Mouse (Mus musculus) spleen, adult 2 months (tissue): ENCODE measurements around the gene Scfd2. TPM values are rescaled to one million over a fixed set of nuclear protein-coding genes. Genes with fewer than 3 reads are reported as not detected.

Experiments
- DNase-seq, 2 experiments: peaks; one replicate each; pipeline versions ENCODE4 v3.0.0 to v3.0.0-alpha.2; 2012 to 2021; ENCODE audit warnings: low spot score in 2 of 2, low read depth in 1 of 2
- H3K27ac ChIP-seq: fragments of 200-500 bp; 2 replicates; pipeline ENCODE4 v1.5.1; 2012; ENCODE audit warnings: low read length, inconsistent platforms; ENCODE audit not compliant: insufficient read depth
- H3K27me3 ChIP-seq: fragments of 200-500 bp; 2 replicates; pipeline ENCODE4 v1.6.1; 2012; ENCODE audit warnings: mild to moderate bottlenecking, moderate library complexity, low read length, inconsistent platforms; ENCODE audit not compliant: control insufficient read depth, insufficient read depth
- H3K36me3 ChIP-seq: fragments of 200-500 bp; 2 replicates; pipeline ENCODE4 v1.6.1; 2012; ENCODE audit warnings: mild to moderate bottlenecking, low read length, inconsistent platforms; ENCODE audit not compliant: control insufficient read depth, insufficient read depth
- H3K4me1 ChIP-seq: fragments of 200-500 bp; 2 replicates; pipeline ENCODE4 v1.6.1; 2011; ENCODE audit warnings: inconsistent platforms; ENCODE audit not compliant: control insufficient read depth, insufficient read depth, insufficient read length
- H3K4me3 ChIP-seq: fragments of 200-500 bp; 2 replicates; pipeline ENCODE4 v1.5.1; 2011; ENCODE audit warnings: mild to moderate bottlenecking, inconsistent platforms; ENCODE audit not compliant: insufficient read depth, insufficient read length; ENCODE audit errors: extremely low read depth
- CTCF ChIP-seq: fragments of 200-500 bp; IDR thresholded peaks from 2 replicates; pipeline ENCODE4 v1.5.1; 2011; ENCODE audit warnings: mild to moderate bottlenecking, inconsistent platforms; ENCODE audit not compliant: insufficient read depth, insufficient read length, insufficient replicate concordance; ENCODE audit errors: extremely low read depth
- POLR2A ChIP-seq: fragments of 200-500 bp; IDR thresholded peaks from 2 replicates; pipeline ENCODE4 v1.6.1; 2011; ENCODE audit warnings: low read depth, low read length, inconsistent platforms
- WGBS: fragments of 180-500 bp; shearing (Covaris S2); methylation state at CpG from one replicate; pipeline ENCODE4 v1.1.7; 2018; 5-methylcytosine and 5-hydroxymethylcytosine counted together
- polyA plus RNA-seq: library from polyadenylated mRNA; depleted of rRNA; stranded (reverse); fragments of >200 nt; gene quantifications from 2 replicates; pipeline ENCODE4 v1.2.3, GENCODE M21; 2012

Gene Scfd2
- polyA plus RNA-seq, 1 experiment = 9.5 TPM

GRCm38 (mm10) chr5:74456759-74457158 is 74.8 kb downstream of the Scfd2 start:
- H3K36me3 ChIP-seq = no peaks in the 10 kb centered on the region
- H3K27me3 ChIP-seq = no peaks in the 10 kb centered on the region
- TF ChIP-seq POLR2A = no peak
- TF ChIP-seq CTCF = no peak
- H3K4me1 ChIP-seq = no peaks in the 10 kb centered on the region
- H3K4me3 ChIP-seq = no peak overlapping the region; the same call in 1 of the 2 replicates
- DNase-seq = no peak
- 40% methylated on average over 2 of the region's 2 CpGs for WGBS
- no peak overlapping the region for H3K27ac ChIP-seq

DNA sequence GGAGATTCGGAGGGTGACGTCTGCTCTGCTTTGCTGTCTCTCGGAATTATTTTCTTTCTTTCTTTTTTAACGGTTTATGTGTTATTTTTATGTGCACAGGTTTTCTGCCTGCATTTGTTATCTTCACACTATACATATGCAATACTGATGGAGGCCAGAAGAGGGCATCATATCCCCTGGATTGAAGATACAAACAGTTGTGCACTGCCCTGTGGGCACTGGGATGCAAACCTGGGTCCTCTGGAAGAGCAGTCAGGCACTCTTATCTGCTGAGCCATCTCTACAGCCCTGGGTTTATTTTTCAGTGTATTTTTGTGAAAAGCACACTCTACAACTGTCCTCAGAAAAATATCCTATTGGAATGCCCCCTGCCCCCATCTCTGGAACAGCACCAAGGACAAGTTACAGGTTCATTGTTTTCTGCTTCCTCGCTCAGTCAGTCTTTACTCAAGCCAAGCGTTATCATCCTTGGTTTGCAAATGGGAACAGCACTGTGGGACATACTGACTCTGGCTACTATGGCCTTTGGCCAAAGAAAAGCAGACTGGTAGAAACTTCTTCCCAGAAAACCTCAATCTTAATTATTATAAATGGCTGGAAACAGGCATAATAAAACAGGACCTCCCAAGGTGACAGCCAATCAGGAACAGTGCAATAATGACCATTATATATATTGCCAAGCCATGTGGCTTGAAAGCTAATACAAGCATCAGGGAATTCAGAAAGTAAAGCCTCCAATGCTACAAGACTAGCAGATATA is 75.9 kb downstream of the Scfd2 start:
- H3K36me3 ChIP-seq = no peaks in the 10 kb centered on the region
- H3K27me3 ChIP-seq = no peaks in the 10 kb centered on the region
- no peak overlapping the region for H3K4me3 ChIP-seq
- 95% methylated on average over 6 of the region's 6 CpGs for WGBS
- no peak overlapping the region for H3K27ac ChIP-seq
- no peaks in the 10 kb centered on the region for H3K4me1 ChIP-seq
- no peak for TF ChIP-seq POLR2A
- TF ChIP-seq CTCF = no peak
- DNase-seq = no peak

DNA sequence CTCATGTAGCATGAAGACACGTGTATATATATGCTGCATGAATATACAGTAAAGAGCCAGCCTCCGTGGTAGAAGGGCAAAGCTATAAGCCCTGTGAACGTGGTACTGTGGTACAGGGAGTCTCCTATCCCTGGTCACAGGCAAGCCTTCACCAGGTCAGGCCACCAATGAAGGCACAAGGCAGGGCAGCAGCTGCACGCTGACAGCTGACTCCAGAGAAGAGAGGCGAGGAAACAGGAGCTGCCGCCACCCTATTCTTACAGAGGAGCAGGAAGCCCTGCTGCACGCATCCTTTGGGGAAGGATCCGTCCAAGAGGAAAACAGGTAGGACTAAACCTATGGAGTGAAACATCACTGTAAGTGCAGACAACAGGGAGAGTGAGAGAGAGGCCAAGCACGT is 76.5 kb downstream of the Scfd2 start:
- WGBS = 91% methylated on average over 9 of the region's 9 CpGs

DNA sequence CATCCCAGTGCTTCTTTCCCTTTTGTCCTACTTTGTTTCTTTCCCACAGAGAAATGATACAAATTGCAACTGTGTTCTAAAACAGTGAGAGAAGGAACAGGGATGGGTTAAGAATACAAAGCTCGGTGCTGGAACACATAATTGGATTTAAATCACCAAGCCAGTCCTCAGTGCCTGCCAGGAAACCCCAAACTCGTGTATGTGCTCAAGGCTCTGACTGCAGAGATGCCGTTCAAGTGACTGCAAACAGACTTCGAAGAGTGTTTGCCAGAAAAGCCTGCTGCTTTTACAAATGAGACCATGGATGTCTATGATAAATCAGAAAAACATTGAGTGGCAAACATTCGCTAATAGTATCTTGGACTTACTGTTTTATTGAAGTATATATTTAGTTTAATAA is 80.6 kb downstream of the Scfd2 start:
- Histone ChIP-seq H3K4me1 (no peaks in the 10 kb centered on the region), H3K4me3 (no peak overlapping the region), H3K36me3 (no peaks in the 10 kb centered on the region), H3K27me3 (no peaks in the 10 kb centered on the region), H3K27ac (no peak overlapping the region)
- WGBS = 88% methylated on average over 5 of the region's 5 CpGs
- TF ChIP-seq CTCF (no peak), POLR2A (no peak)
- DNase-seq = no peak

More for the DNA sequence above, 76.5 kb downstream of the Scfd2 start:
- H3K27ac ChIP-seq = no peak overlapping the region
- no peaks in the 10 kb centered on the region for H3K27me3 ChIP-seq
- H3K36me3 ChIP-seq = no peaks in the 10 kb centered on the region
- TF ChIP-seq CTCF = no peak
- no peak for TF ChIP-seq POLR2A
- no peak for DNase-seq
- no peak overlapping the region for H3K4me3 ChIP-seq
- H3K4me1 ChIP-seq = no peaks in the 10 kb centered on the region

GRCm38 (mm10) chr5:74447517-74448334 is 83.8 kb downstream of the Scfd2 start:
- no peak overlapping the region for H3K4me3 ChIP-seq
- TF ChIP-seq POLR2A (no peak), CTCF (no peak)
- DNase-seq = no peak
- no peak overlapping the region for H3K27ac ChIP-seq
- 91% methylated on average over 10 of the region's 10 CpGs for WGBS
- no peaks in the 10 kb centered on the region for H3K36me3 ChIP-seq
- H3K4me1 ChIP-seq = no peaks in the 10 kb centered on the region
- H3K27me3 ChIP-seq = no peaks in the 10 kb centered on the region

DNA sequence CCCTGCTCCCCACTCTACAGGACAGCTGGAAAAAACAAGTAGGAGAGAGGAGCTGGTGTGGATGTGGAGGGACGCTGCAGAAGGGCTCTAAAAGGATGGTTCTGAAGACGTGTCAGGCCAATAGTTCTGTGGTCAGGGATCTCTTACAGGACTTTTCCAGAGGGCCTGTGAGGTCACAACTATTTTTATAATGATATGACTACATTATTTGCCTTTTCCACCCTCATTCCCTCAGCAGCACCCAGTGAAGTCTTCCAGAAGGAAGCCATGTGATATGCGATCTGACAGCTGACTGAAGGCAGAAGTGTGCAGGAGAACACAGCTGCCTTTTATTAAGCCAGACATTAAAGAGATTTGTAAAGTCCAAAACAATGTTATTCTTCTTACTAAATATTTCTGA is 85.7 kb downstream of the Scfd2 start:
- TF ChIP-seq POLR2A (no peak), CTCF (no peak)
- Histone ChIP-seq H3K4me3 (no peak overlapping the region), H3K4me1 (no peaks in the 10 kb centered on the region), H3K36me3 (no peaks in the 10 kb centered on the region), H3K27me3 (no peaks in the 10 kb centered on the region), H3K27ac (no peak overlapping the region)
- WGBS = 89% methylated on average over 3 of the region's 3 CpGs
- DNase-seq = no peak

- Histone ChIP-seq H3K4me3 (no peak overlapping the region), H3K27ac (no peak overlapping the region), H3K27me3 (no peaks in the 10 kb centered on the region), H3K4me1 (no peaks in the 10 kb centered on the region), H3K36me3 (no peaks in the 10 kb centered on the region)
- TF ChIP-seq CTCF = no peak
- TF ChIP-seq POLR2A = no peak
- no peak for DNase-seq
- 90% methylated on average over 8 of the region's 8 CpGs for WGBS
Measured at GRCm38 (mm10) chr5:74438353-74438752, 93.2 kb downstream of the Scfd2 start.
